Comparison of ENCODE assay signal across 1 mouse cellular context in the genomic region with DNA sequence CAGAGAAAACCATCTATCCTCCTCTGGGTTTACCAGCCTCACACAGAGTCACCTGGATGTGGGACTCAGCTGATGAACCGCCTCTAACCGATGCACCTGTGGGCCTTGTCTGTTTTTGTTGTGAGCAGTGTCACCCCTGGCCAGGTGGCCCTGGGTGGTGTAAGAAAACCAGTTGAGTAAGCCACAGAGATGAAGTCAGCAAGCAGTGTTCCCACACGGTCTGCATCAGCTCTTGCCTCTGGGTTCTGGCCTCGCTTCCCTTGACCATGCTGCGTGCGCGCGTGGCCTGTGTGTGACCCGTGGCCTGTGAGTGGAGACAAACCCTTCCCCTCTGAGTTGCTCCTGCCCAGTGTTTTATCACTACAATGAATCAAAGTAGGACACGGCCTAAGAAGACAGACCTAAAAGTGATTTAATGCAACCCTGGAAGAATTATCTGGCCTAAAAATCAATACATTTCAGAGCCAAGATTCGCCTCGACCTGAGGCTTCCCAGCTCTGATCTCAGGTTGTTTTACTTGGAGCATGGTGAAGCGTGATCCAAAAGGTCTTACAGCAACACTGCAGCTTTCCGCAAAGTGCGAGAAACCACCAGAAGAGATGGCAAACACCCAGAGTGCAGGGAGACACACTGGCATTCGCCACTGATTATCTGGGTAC.
TF ChIP-seq lines count a peak whose summit lies in the region.

No protein-coding gene starts in this region.

TF ChIP-seq in myocyte, 11 proteins besides CTCF, POLR2A, EP300 and RAD21 (continued from another document):
- TF ChIP-seq USF1 (IDR thresholded peaks at IDR 0.05; ENCODE audit: low read depth) (no peak), CEBPB (IDR thresholded peaks at IDR 0.05; ENCODE audit: insufficient read depth, poor library complexity, severe bottlenecking) (no peak), POLR2AphosphoS2 (IDR thresholded peaks at IDR 0.05; ENCODE audit: insufficient read length, low read depth) (peak; percentile 94)
